Mouse (Mus musculus): ENCODE measurements around the gene Rasip1.

Gene Rasip1

GRCm38 (mm10) chr7:45627261-45627660 is at the start of gene Rasip1:
Rasip1 (plus strand) TSS chr7:45627488.
- no peak for DNase-seq

DNA sequence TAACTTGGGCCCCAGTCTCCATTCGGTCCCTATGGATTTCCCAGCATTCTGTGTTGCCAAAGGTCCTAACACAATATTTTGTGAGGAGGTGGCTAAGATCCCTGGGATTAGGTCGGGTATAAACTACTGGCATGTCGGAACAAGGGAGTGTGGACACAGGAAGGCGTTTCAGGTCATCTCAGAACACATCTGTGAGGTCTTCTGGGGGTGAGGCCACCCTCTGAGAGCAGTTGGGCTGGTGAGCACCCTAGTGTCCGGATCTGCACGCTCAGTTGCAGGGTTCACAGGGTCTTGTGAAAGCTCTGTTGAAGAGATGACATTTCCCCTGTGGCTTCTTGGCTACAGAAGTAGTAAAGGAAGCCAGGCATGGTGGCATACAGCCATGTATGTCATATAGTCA is 41.4 kb upstream of the Rasip1 start:
- no peak for DNase-seq

- no peak for DNase-seq
These were observed 39.4 kb upstream of the Rasip1 start for GRCm38 (mm10) chr7:45587631-45588592.

DNA sequence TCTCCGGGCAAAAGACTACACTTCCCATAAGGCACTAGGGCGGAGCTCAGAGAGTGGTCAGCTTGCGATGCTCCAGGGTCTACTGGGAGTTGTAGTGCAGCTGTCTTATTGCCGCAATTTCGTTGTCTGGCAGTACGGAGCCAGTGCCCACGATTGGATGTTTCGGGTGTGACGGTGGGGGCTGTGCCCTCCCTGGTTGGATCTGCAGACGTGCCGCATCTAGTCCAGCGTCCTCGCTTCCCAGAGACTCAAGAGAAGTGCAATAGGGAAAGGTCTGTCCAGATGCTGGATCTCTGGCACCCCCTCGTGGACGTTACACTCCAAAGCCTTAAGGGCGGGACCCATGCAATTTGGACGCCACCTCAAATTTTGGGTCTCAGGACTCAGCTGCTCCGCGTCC is 38.1 kb upstream of the Rasip1 start:
- DNase-seq = peak; percentile 93

DNA sequence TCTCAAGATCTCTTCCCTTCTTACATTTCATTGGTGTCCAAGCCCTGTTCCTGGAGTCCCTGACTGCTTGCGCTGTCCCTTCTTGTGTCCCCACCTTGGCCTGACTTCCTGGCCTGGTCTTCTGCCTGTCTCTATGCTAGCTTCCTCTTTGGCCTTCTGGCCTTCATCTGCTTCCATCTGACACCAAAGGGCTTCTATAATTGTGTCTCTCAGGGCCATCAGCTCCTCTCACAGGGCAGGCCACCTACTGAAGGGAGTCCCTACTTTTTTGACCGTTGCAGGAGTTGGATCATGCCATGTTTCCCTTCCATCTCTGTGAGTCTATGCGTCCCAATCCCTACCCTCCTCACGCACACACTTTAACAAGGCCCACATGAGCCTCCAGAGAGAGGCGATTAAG is 37.4 kb upstream of the Rasip1 start:
- DNase-seq = no peak

GRCm38 (mm10) chr7:45590874-45591273 is 36.4 kb upstream of the Rasip1 start:
- DNase-seq = no peak

GRCm38 (mm10) chr7:45591880-45592279 is 35.4 kb upstream of the Rasip1 start:
- DNase-seq = no peak

- peak; percentile 60 for DNase-seq
These were observed 34.0 kb upstream of the Rasip1 start for GRCm38 (mm10) chr7:45593118-45593815.

GRCm38 (mm10) chr7:45595176-45595575 is 32.1 kb upstream of the Rasip1 start:
- no peak for DNase-seq

DNA sequence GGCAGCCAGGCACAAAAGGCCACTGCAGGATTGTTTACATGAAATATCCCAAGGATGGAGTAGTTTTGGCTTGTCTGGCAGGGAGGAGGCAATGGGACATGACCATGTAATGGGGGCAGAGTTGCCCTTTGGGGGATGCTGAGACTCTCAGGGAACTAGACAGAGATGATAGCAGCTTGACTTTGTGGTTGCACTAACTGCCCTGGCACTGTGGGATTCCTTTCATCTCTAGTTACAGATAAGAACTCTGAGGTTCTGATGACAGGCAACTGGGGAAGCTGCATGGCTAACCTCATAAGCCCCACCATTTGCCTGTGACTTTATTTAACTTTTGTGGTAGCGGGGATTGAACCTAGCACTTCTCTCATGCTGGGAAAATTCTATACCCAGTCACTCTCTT is 31.2 kb upstream of the Rasip1 start:
- DNase-seq = no peak

- DNase-seq = no peak
These were observed 30.3 kb upstream of the Rasip1 start for GRCm38 (mm10) chr7:45597013-45597412.

GRCm38 (mm10) chr7:45597527-45597926 is 29.8 kb upstream of the Rasip1 start:
- DNase-seq = no peak

- DNase-seq = no peak
These were observed 28.1 kb upstream of the Rasip1 start for GRCm38 (mm10) chr7:45598960-45599879.

DNA sequence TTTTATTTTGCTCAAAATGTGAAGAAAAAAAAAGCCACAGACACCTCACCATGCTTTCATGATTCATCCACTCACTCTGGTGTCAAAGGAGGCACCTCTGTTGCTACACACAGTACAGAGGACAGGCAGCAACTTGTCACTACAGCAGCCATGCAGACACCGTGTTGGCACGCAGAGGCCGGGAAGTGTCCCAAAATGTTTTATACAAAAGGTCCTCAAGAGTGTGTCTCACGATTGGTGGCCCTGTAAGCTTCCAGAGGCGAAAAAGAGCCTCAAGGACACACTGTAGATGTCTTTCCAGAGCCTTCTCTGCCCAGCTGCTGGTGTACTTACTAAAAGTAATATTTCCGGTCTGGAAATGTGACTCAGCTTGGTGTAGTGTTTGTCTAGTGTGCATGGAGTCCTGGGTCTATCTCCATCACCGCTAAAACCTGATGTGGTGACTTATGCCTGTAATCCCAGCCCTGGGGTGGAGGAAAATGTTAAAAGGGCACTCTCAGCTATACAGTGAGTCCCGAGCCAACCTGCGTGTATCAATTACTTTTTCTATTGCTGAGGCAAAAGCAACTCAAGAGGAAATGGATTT is 21.5 kb upstream of the Rasip1 start:
- no peak for DNase-seq

GRCm38 (mm10) chr7:45609511-45609910 is 17.8 kb upstream of the Rasip1 start:
- DNase-seq = no peak

DNA sequence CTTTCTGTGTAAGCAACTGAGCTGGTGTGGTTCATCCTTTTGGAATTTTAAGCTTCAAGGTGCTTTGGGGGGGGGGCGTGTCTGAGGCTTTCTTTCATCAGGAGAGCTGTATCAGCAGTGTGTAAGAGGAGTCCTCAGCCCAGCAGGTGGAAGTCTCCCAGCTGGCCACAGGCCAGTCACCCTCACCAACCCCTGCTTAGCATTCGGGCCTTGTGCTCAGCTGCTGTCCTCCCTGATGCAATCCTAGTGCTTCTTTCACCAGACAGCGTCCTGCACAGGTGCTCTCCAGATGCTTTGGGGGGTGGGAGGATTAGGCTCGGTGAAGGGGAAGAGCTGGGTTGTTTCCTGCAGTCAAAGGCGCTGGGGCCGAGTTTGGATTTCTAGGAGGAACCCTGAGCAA is 11.0 kb upstream of the Rasip1 start:
- DNase-seq = no peak

DNA sequence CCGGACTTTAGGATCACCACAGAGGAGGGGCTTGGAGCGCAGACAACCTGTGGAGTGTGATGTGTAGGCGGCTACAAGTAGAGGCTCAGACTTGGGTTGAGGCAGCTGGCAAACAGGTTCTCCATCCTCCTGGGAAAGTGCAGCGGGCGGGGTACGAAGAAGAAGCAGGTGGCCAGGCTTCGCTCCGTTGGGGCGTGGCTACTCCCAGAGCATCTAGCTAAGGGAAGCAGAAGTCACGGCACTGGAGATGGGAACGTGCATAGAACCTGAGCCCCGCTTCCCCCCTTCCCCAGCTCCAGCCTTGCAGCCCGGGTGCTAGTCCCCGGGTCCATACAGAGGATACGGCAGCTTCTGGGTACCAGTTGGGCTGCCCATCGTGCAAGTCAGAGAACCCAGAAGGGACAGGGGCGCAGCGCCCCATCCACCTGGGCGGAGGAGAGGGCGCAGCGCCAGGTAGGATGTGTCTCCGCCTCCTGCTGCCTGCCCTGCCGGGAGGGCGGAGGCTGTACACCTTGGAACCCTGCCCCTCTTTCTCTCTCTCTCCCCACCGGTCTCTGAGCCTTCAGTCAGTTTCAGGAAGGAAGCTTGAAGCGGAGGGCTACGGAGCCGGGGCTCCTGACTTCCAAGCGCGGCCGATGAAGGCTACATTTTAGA is 10.1 kb upstream of the Rasip1 start, which contains the start of gene Fut1:
Gene Fut1, plus strand, starts transcription at position 248 of the 654 bp plus-strand sequence.
- DNase-seq = peak; percentile 43

GRCm38 (mm10) chr7:45618316-45618715 is 9.0 kb upstream of the Rasip1 start:
- DNase-seq = no peak

GRCm38 (mm10) chr7:45619592-45619991 is 7.7 kb upstream of the Rasip1 start:
- DNase-seq = no peak

DNA sequence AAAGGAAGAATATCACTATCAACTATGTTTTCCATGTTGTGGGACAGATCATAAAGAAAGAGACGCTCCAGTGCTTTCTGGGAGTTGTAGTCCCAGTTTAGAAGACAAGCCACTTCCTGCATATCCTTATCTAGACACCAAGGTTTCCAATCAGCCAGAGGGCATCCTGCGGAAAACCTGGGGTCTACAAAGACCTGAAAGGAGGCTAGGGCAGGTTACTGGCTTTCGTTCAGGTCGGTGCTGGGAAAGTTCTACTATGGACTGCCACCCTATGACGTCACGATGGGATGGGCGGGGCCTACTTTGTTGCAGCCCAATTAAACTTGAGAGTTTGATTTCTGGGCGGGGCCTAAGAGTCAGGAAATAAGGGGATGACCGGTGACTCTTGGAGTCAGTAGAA is 5.8 kb upstream of the Rasip1 start, which contains the start of gene Izumo1:
Gene Izumo1, plus strand, starts transcription at position 369 of the 400 bp plus-strand sequence.
- no peak for DNase-seq

GRCm38 (mm10) chr7:45623507-45623906 is 3.8 kb upstream of the Rasip1 start:
- DNase-seq = no peak

GRCm38 (mm10) chr7:45624718-45625117 is 2.6 kb upstream of the Rasip1 start:
- no peak for DNase-seq

All from right cerebral cortex, postnatal 25 days (tissue).